Mouse (Mus musculus): Measurements from ENCODE around the gene Actb.

Gene Actb

DNA sequence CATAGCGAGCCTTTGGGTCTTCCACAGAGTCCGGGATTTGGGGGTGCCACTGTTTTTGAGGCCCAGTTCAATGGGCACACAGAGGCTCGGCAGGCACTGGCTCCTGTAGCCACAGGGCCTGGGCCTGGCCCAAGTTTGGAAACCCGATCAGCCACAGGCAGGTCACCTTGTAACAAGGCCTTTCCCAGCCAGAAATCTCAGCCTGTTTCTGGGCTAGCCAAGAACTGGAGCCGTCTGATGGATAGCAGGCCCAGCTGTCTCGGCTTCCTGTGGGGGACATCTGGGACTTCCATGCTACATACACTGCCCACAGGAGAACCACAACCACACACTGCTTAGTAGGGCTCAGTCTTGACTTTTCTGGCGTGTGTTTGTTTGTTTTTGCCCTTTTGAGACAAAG is 10.0 kb upstream of the Actb start:
- H3K36me3 ChIP-seq (ENCODE audit: insufficient read depth, low read length), result no peaks in the 10 kb centered on the region
- peaks cover 76% of the 10 kb centered on the region for H3K4me1 ChIP-seq (replicated peaks; ENCODE audit: low read depth, low read length)
- no peaks in the 10 kb centered on the region for H3K27me3 ChIP-seq (ENCODE audit: insufficient read depth, low read length)
- H3K4me3 ChIP-seq (replicated peaks; ENCODE audit: low read length), result no peak overlapping the region
- TF ChIP-seq POU5F1 (IDR thresholded peaks at IDR 0.05; ENCODE audit: borderline replicate concordance, low read length) (no peak), NANOG (IDR thresholded peaks at IDR 0.05; ENCODE audit: borderline replicate concordance, low read length) (no peak), CTCF (conservative IDR thresholded peaks at IDR 0.05; ENCODE audit: low read length) (no peak)
- H3K9me3 ChIP-seq (ENCODE audit: low read length), result no peaks in the 10 kb centered on the region

DNA sequence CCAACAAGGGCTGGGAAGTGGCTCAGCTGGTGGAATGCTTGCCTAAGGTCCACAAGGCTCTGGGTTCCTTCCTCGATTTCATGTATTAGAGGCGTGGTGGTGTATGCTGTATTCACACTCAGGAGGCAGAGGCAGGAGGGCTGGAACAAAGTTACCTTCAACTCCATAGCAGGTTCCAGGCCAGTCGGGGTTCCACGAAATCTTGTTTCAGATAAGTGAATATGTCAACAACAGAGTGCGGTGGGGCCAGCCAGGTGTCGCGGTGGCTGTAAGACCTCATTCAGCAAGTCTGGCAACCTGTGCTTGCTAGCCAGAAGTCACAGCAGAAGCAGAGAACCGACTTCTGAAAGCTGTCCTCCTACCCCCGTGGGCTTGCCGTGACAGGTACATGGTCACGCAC is 8.7 kb upstream of the Actb start:
- H3K4me3 ChIP-seq (replicated peaks; ENCODE audit: low read length), result peak overlapping the region; percentile 35; the same call in 1 of the 2 replicates
- H3K9me3 ChIP-seq (ENCODE audit: low read length), result no peaks in the 10 kb centered on the region
- no peaks in the 10 kb centered on the region for H3K36me3 ChIP-seq (ENCODE audit: insufficient read depth, low read length)
- TF ChIP-seq NANOG (IDR thresholded peaks at IDR 0.05; ENCODE audit: borderline replicate concordance, low read length) (no peak), CTCF (conservative IDR thresholded peaks at IDR 0.05; ENCODE audit: low read length) (no peak), POU5F1 (IDR thresholded peaks at IDR 0.05; ENCODE audit: borderline replicate concordance, low read length) (no peak)
- peaks cover 76% of the 10 kb centered on the region for H3K4me1 ChIP-seq (replicated peaks; ENCODE audit: low read depth, low read length)
- no peaks in the 10 kb centered on the region for H3K27me3 ChIP-seq (ENCODE audit: insufficient read depth, low read length)

DNA sequence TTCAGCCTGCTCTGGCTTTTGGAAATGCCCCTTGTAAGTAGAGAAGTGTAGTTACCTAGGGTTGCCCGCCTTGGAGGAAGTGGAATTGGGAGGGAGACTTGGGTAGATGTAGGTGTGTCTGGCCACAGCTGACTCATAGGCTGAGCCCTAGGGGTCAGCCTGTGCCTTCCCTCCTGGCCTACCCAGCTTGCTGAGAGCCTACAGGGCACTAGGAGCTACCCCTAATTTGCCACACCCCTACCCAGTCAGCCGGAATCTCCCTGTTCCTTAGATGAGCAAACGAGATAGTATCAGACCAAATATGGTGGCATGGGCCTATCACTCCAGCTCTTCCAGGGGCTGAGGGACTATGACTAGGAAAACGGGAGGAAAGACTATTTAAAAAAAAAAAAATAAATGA is 6.2 kb upstream of the Actb start:
- Histone ChIP-seq H3K36me3 (ENCODE audit: insufficient read depth, low read length) (no peaks in the 10 kb centered on the region), H3K27me3 (ENCODE audit: insufficient read depth, low read length) (no peaks in the 10 kb centered on the region)
- TF ChIP-seq POU5F1 (IDR thresholded peaks at IDR 0.05; ENCODE audit: borderline replicate concordance, low read length) (no peak), CTCF (conservative IDR thresholded peaks at IDR 0.05; ENCODE audit: low read length) (no peak), NANOG (IDR thresholded peaks at IDR 0.05; ENCODE audit: borderline replicate concordance, low read length) (no peak)

DNA sequence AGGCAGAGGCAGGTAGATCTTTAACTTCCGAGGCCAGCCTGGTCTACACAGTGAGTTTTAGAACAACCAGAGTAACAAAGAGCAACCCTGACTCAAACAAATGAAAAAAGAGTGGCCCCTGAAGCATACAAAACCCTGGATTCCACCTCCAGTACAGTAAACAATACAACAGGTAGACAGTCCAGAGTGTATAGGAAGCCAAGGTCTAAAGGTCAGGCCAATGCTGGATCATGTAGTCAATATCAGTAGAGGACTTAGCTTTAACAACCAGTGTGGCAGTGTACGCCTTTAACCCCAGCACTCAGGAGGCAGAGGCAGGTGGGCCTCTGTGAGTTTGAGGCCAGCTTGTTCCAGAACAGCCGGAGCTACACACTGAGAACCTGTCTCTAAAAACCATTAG is 5.8 kb upstream of the Actb start:
- TF ChIP-seq NANOG (IDR thresholded peaks at IDR 0.05; ENCODE audit: borderline replicate concordance, low read length) (no peak), POU5F1 (IDR thresholded peaks at IDR 0.05; ENCODE audit: borderline replicate concordance, low read length) (no peak), CTCF (conservative IDR thresholded peaks at IDR 0.05; ENCODE audit: low read length) (no peak)
- peaks cover 85% of the 10 kb centered on the region for H3K4me1 ChIP-seq (replicated peaks; ENCODE audit: low read depth, low read length)
- H3K27me3 ChIP-seq (ENCODE audit: insufficient read depth, low read length), result no peaks in the 10 kb centered on the region
- H3K9me3 ChIP-seq (ENCODE audit: low read length), result no peaks in the 10 kb centered on the region
- no peak overlapping the region; the same call in 1 of the 2 replicates for H3K4me3 ChIP-seq (replicated peaks; ENCODE audit: low read length)
- no peaks in the 10 kb centered on the region for H3K36me3 ChIP-seq (ENCODE audit: insufficient read depth, low read length)

More for the DNA sequence above, 6.2 kb upstream of the Actb start:
- H3K9me3 ChIP-seq (ENCODE audit: low read length), result no peaks in the 10 kb centered on the region
- peaks cover 81% of the 10 kb centered on the region for H3K4me1 ChIP-seq (replicated peaks; ENCODE audit: low read depth, low read length)
- no peak overlapping the region; the same call in 1 of the 2 replicates for H3K4me3 ChIP-seq (replicated peaks; ENCODE audit: low read length)

DNA sequence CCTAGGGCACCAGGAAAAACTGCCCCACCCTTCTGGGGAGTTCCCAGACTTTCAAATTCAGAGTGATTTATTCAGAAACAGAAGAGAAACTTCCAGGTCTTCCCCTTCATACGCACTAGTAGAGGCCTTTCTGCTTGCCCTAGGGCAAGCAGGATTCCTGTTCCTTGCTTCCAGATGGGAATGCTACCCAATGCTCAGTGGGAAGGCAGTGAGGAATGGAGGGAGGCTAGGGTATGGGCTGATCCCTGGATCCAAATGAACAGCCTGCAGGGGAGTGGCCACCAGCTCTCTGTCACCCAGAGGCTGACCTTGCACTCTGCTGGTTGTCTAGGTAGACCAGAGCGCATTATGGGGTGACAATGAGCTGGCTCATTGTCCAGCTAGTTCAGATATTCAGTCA is 5.1 kb upstream of the Actb start:
- H3K36me3 ChIP-seq (ENCODE audit: insufficient read depth, low read length), result no peaks in the 10 kb centered on the region
- 0 out of 2 replicates have a peak overlapping the region, but pooled peaks have one; percentile 8 for H3K4me3 ChIP-seq (replicated peaks; ENCODE audit: low read length)
- TF ChIP-seq CTCF (conservative IDR thresholded peaks at IDR 0.05; ENCODE audit: low read length) (no peak), NANOG (IDR thresholded peaks at IDR 0.05; ENCODE audit: borderline replicate concordance, low read length) (no peak), POU5F1 (IDR thresholded peaks at IDR 0.05; ENCODE audit: borderline replicate concordance, low read length) (no peak)
- H3K4me1 ChIP-seq (replicated peaks; ENCODE audit: low read depth, low read length), result peaks cover 86% of the 10 kb centered on the region
- H3K27me3 ChIP-seq (ENCODE audit: insufficient read depth, low read length), result no peaks in the 10 kb centered on the region
- no peaks in the 10 kb centered on the region for H3K9me3 ChIP-seq (ENCODE audit: low read length)

DNA sequence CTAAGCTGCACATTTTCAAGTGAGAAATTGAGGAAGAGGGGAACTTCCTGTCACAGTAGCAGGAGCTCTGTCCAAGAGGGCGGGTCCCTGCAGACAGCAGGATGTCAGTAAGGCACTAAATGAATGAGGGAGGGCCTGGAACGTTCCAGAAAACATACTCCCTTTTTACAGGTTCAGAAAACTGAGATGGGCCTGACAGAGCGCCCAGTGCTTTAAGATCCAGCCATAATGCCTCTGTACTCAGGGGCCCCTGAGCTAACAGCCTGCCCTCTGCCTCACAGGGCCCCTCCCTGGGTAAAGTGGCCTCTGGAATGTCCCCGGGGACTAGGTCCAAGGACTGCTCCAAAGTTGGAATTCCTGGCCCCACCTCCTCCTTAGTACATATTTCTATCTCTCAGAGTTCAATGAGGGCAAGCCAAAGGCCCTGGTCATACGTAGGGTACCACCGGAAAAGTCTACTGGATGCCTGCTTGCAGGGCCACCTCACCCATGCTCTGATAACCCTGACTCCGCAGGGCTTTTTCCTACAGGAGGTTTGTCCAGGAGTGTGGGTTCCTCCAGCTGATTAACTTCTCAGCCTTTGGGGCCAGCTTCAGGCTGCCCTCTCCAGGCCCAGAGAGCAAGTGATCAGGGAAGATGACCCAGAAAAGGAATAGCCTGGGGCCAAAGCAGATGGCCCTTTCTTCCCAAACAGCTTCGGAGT is 3.2 kb upstream of the Actb start:
- TF ChIP-seq CTCF (conservative IDR thresholded peaks at IDR 0.05; ENCODE audit: low read length) (no peak), NANOG (IDR thresholded peaks at IDR 0.05; ENCODE audit: borderline replicate concordance, low read length) (no peak), POU5F1 (IDR thresholded peaks at IDR 0.05; ENCODE audit: borderline replicate concordance, low read length) (no peak)
- peaks cover 8% of the 10 kb centered on the region for H3K36me3 ChIP-seq (ENCODE audit: insufficient read depth, low read length)

DNA sequence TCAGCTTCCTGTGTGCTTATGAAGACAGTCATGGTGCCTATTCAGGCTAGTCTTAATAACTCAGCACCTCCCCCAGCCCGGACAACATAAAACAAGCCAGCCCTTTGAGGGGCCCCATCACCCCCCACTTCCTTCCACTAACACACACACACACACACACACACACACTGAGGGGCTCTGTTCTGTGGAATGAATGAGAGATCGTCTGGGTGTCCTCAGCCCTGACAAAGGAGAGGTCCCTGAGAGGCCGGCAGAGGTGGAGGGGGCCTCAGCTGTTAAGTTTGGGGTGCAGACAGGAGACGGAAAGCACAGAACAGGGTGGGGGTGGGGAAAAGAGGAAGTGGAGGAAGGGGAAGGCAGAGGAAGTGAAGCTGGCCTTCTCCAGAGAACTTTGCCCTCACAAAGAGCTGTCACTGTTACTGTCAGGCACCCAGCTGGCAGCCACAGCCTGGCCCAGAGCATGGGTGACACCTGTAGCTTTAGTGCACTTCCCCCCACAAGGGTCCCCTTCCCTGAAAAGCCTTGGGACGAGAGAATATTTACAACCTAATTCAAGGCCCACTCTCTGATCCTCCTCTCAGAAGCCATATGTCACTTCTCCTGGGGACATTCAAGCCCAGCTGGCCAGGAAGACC is 2.5 kb upstream of the Actb start:
- H3K36me3 ChIP-seq (ENCODE audit: insufficient read depth, low read length), result peaks cover 15% of the 10 kb centered on the region
- H3K9me3 ChIP-seq (ENCODE audit: low read length), result no peaks in the 10 kb centered on the region
- no peaks in the 10 kb centered on the region for H3K27me3 ChIP-seq (ENCODE audit: insufficient read depth, low read length)
- H3K4me3 ChIP-seq (replicated peaks; ENCODE audit: low read length), result peak overlapping the region; percentile 20; the same call in 1 of the 2 replicates
- TF ChIP-seq NANOG (IDR thresholded peaks at IDR 0.05; ENCODE audit: borderline replicate concordance, low read length) (no peak), POU5F1 (IDR thresholded peaks at IDR 0.05; ENCODE audit: borderline replicate concordance, low read length) (no peak), CTCF (conservative IDR thresholded peaks at IDR 0.05; ENCODE audit: low read length) (no peak)
- H3K4me1 ChIP-seq (replicated peaks; ENCODE audit: low read depth, low read length), result peaks cover 81% of the 10 kb centered on the region

More for the DNA sequence above, 3.2 kb upstream of the Actb start:
- H3K4me3 ChIP-seq (replicated peaks; ENCODE audit: low read length), result peak overlapping the region; percentile 20
- no peaks in the 10 kb centered on the region for H3K27me3 ChIP-seq (ENCODE audit: insufficient read depth, low read length)
- H3K4me1 ChIP-seq (replicated peaks; ENCODE audit: low read depth, low read length), result peaks cover 74% of the 10 kb centered on the region
- H3K9me3 ChIP-seq (ENCODE audit: low read length), result no peaks in the 10 kb centered on the region

DNA sequence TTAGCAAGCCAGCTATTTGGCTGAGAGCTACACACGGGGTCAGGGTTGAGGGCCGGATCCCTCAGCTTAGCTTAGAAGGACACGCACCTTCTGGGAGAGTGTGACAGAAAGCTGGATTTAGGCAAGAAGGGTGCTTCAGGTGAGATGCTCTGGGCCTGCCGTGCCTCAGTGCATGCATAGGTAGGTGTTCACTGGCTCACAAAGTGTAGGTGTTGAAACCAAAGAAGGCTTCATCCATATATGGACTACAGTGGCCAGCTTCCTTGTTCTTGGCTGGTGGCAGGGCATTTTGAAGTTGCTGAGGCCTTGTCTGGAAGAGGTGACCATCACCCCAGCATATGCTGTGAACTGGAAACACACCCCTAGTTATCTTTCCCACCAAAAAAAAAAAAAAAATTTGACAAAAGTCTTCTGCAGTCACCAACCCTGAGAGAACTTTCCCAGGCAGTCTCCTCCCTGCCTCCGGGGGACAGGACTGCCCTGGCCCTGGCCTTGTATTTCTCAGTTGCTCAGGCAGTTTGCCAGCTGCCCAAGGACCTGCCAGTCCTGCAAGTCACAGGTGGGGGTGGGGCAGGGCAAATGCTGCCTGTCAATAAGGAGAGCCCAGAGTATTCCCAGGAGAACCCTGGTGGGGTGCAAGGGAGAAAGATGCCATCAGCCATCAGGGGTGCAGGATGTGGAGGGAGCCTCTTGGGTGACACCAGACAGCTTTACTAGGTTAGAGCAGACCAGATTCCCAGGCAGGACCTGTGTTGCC is 1.4 kb upstream of the Actb start:
- Histone ChIP-seq H3K4me1 (replicated peaks; ENCODE audit: low read depth, low read length) (peaks cover 81% of the 10 kb centered on the region), H3K4me3 (replicated peaks; ENCODE audit: low read length) (peak overlapping the region; percentile 99), H3K27me3 (ENCODE audit: insufficient read depth, low read length) (no peaks in the 10 kb centered on the region), H3K9me3 (ENCODE audit: low read length) (no peaks in the 10 kb centered on the region), H3K36me3 (ENCODE audit: insufficient read depth, low read length) (peaks cover 24% of the 10 kb centered on the region)
- TF ChIP-seq NANOG (IDR thresholded peaks at IDR 0.05; ENCODE audit: borderline replicate concordance, low read length) (no peak), CTCF (conservative IDR thresholded peaks at IDR 0.05; ENCODE audit: low read length) (no peak), POU5F1 (IDR thresholded peaks at IDR 0.05; ENCODE audit: borderline replicate concordance, low read length) (no peak)

Data from E14TG2a.4 (cell line).